Mouse (Mus musculus) left cerebral cortex, adult 6 months (tissue): ENCODE results near the gene Mbtps1. TPM values are rescaled to one million over a fixed set of nuclear protein-coding genes. Genes with fewer than 3 reads are reported as not detected.

Experiments
- long read RNA-seq, 2 experiments: library from polyadenylated mRNA; unstranded; transcript quantifications; one replicate each; pipeline ENCODE4 v2.0.0; 2019 to 2020
- polyA plus RNA-seq: library from polyadenylated mRNA; unstranded; fragments of <200 nt; fragmentation: Nextera tagmentation; gene quantifications from 2 replicates; pipeline ENCODE4 v1.2.3, GENCODE M21; 2021

The Mbtps1 gene
- 14.2 and 16.5 TPM in 2 replicates for polyA plus RNA-seq
- long read RNA-seq, experiment 1, full-length matches to known transcripts, result 58 of 132 reads
- long read RNA-seq, experiment 1, partial matches to known transcripts, result 36 of 132 reads
- long read RNA-seq, experiment 1, other reads (novel, unspliced or antisense), result 38 of 132 reads
- long read RNA-seq, experiment 2, full-length matches to known transcripts, result 6 of 28 reads
- long read RNA-seq, experiment 2, partial matches to known transcripts, result 17 of 28 reads
- long read RNA-seq, experiment 2, other reads (novel, unspliced or antisense), result 5 of 28 reads

DNA sequence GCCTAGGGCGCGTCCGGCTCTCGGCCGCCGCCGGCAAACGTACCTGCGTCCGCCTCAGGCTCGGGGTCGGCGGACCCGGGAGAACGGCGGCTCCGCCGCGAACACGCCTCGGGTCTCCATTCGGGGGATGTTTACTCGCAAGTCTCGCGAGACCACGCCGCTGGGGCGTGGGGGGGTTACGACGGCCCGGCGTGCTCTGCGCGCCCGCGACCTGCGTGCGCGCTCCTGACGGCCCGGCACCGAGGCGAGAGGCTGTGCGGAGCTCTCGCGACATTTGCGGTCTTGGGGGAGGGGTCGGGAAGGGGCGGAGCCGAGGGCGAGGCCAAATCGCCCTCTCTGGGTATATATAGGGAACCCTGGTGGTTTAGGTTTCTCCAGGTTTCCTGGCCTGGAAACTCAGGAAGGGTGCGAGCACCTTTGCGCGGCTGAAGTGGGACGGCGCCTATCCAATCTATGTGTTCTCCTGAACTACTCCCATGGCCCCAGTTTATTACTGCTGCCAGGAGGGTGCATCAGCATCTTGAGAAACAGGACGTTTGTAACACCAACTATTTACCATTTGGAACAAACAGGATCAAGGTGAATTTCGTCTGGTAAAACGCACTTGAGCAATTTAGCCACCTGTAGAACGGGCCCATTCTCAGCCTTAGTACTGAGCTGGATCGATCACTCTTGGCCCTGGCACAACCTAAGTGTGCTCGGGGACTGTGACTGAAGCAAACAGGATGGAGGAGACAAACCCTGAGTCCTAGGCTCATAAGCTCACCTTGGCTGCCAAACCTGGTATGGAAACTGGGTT lies at the start of gene Mbtps1:
Mbtps1 (minus strand) TSS at position 133 of the 799 bp plus-strand sequence.

DNA sequence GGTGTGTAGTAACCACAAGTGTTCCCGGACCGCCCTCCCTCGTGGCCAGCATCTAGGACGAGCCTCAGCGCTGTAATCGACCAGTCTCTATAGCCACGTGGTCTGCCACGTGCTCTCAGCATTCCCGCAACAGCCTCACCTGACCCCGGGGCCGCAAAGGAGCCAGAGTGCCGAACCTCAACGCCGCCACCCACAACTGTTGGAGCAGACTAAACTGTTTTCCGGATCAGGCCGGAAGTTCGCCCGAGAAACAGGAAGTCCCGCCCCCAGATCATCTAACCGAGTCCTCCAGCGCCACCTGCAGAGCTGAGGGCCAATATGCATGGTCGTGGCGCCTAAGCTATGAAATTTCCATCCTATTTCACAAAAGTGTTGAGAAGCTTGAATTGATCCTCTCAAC lies 46.5 kb upstream of the Mbtps1 start, which contains the start of gene Taf1c:
Taf1c (minus strand) TSS at position 227 of the 400 bp plus-strand sequence.

DNA sequence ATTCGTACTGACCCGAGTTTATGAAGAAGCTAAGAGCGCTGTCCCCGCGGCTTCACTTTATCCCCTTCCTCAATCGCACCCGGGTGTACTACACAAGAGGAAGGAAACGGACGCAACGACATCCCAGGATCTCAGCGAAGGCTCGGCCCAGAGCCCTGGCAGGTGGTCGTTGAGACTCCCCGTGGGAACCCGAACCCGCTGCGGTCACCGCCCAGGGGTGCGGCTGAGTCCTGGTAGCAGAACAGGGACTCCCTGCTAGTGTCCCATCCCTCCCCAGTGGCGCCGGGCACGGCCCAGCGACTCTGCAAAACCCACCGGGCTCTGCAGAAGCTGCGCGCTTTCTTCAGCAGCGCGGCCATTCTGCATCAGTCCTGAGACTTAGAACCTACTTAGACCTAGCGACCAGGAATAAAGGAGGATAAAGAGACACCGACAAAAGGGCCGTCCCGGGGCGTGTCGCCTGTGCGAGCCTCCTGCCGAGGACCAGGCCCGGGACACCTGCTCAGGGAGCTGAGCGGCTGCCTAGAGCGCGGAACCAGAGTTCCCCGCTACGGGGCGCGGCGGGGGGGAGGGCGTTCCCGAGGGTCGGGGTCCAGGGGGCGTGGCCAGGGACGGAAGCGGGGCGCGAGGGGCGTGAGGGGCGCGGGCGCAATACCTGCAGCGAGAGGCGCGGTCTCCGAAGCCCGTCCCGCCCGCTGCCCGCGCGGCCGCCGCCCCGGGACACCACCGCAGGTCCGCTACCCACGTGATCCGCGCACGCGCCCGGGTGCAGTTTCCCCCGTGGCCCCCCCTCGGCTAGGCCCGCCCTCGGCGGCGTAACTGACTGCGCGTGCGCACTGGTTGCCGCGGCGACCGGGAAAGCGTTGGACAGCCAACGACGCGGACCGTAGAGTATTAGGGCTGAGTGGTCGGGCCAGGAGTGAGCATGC lies 16.2 kb upstream of the Mbtps1 start, which contains the start of the genes Hsdl1 and Dnaaf1:
Hsdl1 (minus strand) TSS at position 747 of the 929 bp plus-strand sequence.
Dnaaf1 (plus strand) TSS at position 799 of the 929 bp plus-strand sequence.

DNA sequence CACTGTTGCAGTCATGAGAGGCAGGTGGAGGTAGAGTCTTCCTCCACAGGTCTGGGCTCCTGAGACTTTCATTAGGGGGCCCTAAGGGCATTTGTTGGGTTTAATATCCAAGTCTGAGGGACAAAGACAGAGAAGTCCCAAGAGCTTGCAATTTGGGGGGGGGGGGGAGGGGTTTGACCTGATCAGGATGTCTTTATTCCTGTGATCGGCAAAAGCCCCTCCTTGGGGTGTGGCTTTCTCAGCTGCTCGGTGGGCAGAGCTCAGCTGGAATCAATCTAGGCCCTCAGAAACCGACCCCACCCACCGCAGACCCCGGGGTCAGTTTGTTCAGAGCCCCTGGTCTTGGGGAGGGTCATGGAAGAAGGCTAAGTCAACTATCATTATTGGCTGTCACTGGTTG lies 56.9 kb downstream of the Mbtps1 start, which contains the start of gene Slc38a8:
Slc38a8 (minus strand) TSS at position 101 of the 400 bp plus-strand sequence.

Other genes starting within 250 kb of the Mbtps1 start
- 681 and 799 TPM in 2 replicates for gene Hsbp1, start 214.2 kb downstream of the Mbtps1 start, polyA plus RNA-seq
- gene Mlycd, start 163.9 kb downstream of the Mbtps1 start, polyA plus RNA-seq, result 5.9 and 34.8 TPM in 2 replicates
- gene Osgin1, start 124.6 kb downstream of the Mbtps1 start, polyA plus RNA-seq, result 0.22 and 0.60 TPM in 2 replicates
- 29.3 and 70.6 TPM in 2 replicates for gene Necab2, start 112.0 kb downstream of the Mbtps1 start, polyA plus RNA-seq
- 0.09 TPM in 1 of 2 replicates, not detected in the other for gene Slc38a8, start 57.0 kb downstream of the Mbtps1 start, polyA plus RNA-seq
- 32.9 and 40.8 TPM in 2 replicates for gene Hsdl1, start 16.4 kb upstream of the Mbtps1 start, polyA plus RNA-seq
- gene Dnaaf1, start 16.5 kb upstream of the Mbtps1 start, polyA plus RNA-seq, result 0.32 and 0.41 TPM in 2 replicates
- gene Taf1c, start 46.5 kb upstream of the Mbtps1 start, polyA plus RNA-seq, result 3.0 and 3.8 TPM in 2 replicates
- not detected in 2 replicates for gene Adad2, start 54.0 kb upstream of the Mbtps1 start, polyA plus RNA-seq
- 4.1 and 4.4 TPM in 2 replicates for gene Kcng4, start 76.9 kb upstream of the Mbtps1 start, polyA plus RNA-seq
- 12.0 and 15.7 TPM in 2 replicates for gene Wfdc1, start 107.6 kb upstream of the Mbtps1 start, polyA plus RNA-seq
- gene Atp2c2, start 141.3 kb upstream of the Mbtps1 start, polyA plus RNA-seq, result 0.21 and 0.29 TPM in 2 replicates
- 5.0 and 5.6 TPM in 2 replicates for gene Tldc1, start 219.7 kb upstream of the Mbtps1 start, polyA plus RNA-seq